Mouse (Mus musculus): Measurements from ENCODE around the gene Nr2c1.

Gene Nr2c1

DNA sequence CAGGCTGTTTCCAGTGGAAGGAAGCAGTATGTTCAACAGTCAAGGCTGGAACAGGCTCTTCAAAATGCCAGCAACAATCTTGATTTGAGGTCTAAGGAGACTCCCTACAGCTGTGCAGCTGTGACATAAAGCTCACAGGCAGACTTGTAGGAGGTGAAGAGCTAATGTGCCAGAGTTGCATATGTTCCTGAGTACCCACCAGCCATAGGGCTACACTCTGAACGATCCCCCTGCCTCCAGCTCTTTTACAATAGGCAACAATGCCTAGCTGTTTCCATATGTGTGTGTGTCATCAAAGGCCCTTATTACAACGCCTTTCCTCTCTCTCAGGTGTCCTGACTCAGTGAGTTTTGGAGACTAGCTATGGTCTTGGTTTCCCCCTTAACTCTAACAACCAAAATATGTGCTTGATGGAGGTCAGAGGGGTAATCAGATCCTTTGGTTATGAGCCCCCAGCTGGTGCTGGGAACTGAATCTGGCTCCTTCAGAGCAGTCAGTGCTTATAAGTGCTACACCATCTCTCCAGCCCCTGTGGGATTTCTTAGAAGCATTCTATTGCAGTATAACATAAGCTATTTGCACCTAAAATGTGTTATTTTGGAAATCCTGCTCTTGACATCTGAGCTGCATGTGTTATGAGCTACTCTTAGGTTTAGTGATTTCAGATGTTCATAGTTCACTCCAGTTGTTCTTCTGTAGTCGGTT is 7.4 kb upstream of the Nr2c1 start:
- DNase-seq (ENCODE audit: low read depth, low spot score) = no peak

DNA sequence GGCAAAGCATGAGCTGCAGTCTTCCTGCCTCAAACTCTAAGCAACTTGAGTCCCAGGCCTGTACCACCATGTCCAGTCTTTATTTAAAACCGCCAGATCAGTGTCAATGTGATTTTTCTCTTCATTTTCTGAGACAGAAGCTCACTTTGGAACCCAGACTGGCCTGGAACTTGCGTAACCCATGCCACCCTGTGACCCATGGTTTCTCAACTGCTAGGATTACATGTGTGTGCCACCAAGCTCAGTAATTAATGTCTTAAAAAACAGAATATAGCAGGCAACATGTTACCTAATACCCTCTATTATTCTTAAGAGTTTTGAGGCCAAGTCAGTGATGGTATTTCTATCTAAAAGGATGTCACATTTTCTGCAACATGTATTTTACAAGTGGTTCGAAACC is 5.4 kb upstream of the Nr2c1 start:
- DNase-seq (ENCODE audit: low read depth, low spot score) = no peak

DNA sequence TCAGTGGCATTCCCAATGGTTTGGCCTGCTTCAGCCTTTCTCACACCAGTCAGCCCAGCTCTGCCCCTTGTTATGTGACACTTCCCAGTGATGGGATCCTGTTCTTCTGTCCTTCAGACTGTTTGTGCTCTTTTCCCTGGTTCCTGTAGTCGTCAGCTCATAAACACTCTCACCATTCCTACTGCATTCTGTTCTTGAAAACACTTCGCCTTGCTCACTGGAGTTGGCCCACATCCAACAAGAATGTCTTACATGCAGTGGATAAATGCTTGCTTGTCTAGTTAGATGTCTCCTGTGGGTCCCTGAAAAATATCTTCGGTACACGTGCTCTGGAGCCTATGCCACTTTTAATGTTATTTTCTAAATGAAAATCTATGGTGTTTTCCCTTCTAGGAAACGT is 3.2 kb upstream of the Nr2c1 start:
- no peak for DNase-seq (ENCODE audit: low read depth, low spot score)

DNA sequence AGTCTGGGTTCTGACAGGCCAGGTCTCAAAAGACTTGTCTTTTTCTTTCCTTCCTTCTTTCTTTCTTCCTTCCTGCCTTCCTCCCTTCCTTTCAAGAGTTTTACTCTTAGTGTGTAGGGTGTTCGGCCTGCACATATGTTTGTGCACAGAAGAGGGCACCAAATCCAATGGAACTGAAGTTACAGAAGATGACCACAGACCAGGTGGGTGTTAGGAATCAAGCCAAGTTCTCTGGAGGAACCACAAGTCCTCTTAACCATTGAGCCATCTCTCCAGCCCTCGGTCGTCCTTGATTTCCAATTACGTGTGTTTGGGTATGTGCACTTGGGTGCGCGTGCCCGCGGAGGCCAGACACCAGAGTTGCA is 450 bp upstream of the Nr2c1 start:
- no peak for DNase-seq (ENCODE audit: low read depth, low spot score)

DNA sequence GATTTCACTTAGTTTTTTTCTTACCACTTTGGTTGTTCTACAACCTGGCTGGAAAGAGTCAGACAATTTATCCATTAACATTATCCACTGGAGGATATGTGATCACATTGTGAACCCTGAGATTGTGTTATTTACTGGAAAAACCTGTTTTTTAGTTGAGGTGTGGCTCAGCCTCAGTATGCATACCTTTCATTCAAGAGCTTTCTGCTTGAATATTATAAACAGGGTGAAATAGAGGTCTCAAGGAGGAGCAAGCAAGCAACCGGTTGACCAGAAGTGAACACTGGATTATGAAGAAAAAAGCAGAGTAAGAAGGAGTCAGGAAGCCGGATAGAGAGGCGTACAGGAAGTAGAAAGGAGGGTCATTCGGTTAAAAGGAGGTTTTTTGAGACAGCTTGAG is 3.7 kb downstream of the Nr2c1 start:
- no peak for DNase-seq (ENCODE audit: low read depth, low spot score)

DNA sequence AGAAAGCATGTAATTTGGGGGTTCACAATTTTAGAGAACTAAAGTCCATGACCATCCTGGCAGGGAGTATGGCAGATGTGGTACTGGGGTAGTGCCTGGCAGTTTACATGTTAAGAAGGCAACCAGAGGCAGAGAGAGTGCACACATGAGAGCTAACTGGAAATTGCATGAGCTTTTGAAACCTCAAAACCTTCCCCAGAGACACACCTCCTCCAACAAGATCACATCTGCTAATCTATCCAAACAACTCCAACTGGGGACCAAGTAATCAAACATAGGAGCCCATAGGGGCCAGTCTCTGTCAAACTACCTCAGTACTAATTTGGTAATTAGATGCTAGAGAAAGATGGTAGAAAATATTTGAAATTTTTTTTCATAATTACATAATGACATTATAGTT is 6.0 kb downstream of the Nr2c1 start:
- DNase-seq (ENCODE audit: low read depth, low spot score) = no peak

DNA sequence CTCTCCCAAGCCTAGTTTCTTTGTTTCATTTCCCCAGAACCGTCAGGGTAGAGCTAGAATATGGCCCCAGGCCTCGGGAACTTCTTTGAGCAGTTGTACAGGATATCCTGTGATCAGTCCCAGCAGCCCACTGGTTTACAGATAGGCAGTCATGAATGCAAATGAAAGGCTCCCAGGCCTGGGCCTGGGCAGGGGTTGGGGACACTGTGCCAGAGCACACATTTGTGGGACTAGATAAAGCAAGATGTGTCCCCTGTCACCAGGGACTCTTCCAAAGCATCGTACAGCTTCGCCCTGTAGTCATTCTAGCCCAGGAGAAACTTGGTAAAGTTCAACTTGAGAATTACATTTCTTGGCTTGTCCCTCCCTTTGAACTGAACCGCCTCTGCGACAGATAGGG is 11.1 kb downstream of the Nr2c1 start:
- DNase-seq (ENCODE audit: low read depth, low spot score) = no peak

DNA sequence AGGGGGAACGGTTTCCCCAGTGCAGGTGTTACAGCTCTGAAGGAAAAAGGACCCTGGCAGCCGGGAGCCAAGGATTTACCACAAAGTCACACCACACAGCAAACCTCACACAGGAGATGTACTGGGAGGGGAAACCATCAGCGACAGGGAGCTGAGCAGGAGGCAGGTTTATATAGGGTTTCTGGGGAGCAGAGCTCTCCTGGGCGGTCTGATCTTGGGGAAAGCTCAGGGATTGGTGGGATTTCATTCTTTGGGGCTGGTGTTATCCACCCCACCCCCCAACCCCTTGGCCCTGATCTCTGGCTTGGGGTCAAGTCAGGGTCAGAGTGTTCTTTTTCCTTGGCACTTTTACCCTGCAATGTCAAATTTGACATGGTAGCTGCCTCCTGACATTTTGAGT is 11.6 kb downstream of the Nr2c1 start:
- DNase-seq (ENCODE audit: low read depth, low spot score) = no peak

DNA sequence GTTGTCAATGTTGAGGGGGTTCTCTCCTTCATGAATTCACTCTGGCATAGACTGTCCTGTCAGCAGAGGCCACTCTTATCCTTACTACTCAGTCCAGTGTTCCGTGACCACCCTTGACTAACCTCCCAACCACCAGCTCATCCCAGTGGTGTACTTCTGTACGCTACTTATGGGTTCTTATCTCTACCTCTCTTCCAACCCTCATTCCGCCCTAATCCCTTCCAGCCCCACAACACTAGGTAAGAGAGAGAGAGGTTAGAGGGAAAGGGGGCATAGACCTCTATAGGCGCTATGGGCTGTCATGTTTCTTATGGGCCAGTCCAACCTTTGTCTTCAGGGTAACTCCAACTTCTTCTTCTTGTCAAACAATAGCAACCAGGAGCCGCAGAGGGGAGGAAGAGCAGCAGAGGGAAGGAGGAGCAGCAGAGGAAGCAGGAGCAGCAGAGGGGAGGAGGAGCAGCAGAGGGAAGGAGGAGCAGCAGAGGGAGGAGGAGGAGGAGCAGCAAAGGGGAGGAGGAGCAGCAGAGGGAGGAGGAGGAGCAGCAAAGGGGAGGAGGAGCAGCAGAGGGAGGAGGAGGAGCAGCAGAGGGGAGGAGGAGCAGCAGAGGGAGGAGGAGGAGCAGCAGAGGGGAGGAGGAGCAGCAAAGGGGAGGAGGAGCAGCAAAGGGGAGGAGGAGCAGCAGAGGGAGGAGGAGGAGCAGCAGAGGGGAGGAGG is 13.4 kb downstream of the Nr2c1 start:
- no peak for DNase-seq (ENCODE audit: low read depth, low spot score)

DNA sequence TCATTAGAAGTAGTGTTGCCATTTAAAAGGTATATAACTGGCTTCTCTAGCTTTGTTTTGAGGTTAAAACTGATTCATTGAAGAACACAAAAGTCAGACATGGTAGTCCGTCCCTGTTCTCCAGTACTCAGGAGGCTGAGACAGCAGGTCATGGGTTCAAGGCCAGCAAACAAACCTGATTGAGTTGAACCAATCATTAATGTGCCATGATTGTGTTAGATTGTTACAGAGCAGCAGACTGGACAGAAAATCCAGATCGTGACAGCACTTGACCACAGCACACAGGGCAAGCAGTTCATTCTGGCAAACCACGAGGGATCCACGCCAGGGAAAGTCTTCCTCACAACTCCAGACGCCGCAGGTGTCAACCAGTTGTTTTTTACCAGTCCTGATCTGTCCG is 14.2 kb downstream of the Nr2c1 start:
- no peak for DNase-seq (ENCODE audit: low read depth, low spot score)

DNA sequence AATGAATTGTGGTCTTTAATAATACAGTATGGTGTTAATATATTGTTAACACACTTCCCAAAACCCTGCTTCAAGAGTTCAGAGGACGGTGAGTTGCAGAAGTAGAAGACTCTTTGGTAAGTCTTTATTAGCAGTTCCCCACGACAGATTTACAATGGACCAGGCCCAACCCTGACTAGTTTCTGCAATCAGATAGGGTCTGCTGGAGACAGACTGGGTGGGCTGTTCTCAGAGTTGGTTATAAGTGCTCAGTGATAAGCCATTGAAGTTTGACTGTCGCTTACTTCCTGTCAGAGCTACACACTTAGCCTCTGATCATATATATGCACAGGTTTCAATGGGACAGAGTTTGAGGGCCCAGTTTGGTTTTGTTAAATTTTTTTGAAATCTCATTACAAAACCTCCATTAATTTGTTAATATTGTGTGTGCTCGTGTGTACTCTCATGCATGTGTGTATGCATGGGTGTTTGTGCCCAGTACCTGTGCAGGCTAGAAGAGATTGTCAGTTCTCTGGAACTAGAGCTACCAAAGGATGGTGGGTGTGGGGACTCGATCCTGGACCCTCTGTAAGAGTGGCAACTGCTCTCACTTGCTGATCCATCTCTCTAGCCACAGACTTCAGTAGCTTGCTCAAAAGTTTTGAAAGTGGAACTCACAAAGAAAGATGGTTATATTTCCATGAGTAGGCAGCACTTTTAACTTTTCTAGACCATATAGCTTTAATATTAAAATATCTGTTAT is 16.5 kb downstream of the Nr2c1 start:
- DNase-seq (ENCODE audit: low read depth, low spot score) = no peak

DNA sequence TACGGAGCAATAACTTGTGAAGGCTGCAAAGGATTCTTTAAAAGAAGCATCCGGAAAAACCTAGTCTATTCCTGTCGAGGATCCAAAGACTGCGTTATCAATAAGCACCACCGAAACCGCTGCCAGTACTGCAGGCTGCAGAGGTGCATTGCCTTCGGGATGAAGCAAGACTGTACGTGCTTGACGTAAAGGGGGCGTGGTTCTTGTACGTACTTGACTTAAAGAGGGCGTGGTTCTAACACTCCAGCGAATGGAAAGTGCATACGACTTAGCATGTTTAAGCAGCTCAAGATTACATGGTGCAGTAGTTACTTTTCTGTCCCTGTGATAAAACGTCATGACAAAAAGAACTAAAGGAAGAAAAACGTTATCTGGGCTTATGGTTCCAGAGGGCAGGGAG is 17.6 kb downstream of the Nr2c1 start:
- no peak for DNase-seq (ENCODE audit: low read depth, low spot score)

DNA sequence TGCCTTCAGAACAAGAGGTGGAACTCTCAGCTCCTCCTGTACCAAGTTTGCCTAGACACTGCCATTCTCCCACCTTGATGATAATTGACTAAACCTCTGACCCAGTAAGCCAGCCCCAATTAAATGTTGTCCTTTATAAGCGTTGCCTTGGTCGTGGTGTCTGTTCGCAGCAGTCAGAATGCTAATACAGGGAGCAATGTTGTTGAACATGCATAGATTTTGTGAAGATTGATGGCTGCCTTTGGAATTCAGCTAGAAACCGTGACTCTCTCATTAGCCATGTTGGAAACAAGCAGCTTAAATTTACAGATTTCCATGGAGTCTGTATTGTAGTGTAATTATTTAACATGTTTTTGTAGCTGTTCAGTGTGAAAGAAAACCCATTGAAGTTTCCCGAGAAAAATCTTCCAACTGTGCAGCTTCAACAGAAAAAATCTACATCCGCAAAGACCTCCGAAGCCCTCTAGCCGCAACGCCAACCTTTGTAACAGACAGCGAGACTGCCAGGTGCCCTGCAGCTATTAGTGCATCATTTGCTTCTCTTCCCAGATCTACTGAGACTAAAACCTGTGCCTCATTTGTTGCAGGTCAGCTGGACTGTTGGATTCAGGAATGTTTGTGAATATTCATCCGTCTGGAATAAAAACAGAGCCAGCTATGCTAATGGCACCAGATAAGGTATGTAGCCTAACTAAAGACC is 19.4 kb downstream of the Nr2c1 start:
- DNase-seq (ENCODE audit: low read depth, low spot score) = no peak

DNA sequence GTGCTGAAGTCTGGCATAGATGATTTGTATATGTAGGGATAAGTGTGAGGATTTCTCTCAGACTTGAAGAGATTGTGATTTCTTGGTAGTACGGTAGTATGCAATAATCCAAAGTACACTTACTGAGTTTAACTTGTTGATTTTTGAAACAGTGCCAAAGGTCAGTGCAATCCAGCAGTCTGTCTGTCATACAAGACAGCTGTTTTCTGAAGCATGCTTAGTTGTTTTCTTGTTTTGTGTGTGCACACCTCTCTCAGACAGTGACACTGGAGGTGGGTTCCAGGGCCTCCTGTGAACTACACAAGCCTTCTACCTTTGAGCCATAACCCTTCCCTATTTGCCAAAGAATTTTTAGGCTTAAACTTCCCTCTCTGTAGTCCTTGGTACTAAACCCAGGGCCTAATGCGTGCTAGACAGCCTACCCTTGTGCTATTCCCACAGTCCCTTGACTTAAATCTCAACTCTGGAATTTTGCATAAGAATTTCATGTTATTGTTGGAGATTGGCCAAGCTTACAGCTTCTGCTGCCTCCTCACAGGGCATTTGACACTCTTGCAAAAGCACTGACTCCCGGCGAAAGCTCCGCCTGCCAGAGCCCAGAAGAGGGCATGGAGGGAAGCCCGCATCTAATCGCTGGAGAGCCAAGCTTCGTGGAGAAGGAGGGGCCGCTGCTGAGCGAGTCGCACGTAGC is 23.8 kb downstream of the Nr2c1 start:
- no peak for DNase-seq (ENCODE audit: low read depth, low spot score)

DNA sequence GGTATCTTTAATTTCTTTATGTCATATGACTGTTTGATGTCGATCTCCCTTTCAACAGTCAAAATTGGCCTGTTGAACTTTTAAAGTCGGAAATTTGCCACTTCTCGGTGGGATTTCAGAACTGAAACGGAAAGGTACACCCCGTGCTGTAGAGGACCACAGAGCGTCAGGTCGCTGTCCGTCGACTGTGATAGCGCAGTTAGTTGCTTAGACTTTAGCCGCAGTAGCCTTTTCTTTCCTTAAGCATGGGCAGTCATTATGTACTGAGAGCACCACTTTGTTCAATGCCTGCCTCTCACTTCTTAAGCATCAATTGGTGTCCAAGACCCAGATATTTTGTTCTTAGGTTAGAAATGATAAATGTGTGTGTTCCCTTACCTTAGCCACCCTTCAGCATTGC is 24.3 kb downstream of the Nr2c1 start:
- DNase-seq (ENCODE audit: low read depth, low spot score) = no peak

DNA sequence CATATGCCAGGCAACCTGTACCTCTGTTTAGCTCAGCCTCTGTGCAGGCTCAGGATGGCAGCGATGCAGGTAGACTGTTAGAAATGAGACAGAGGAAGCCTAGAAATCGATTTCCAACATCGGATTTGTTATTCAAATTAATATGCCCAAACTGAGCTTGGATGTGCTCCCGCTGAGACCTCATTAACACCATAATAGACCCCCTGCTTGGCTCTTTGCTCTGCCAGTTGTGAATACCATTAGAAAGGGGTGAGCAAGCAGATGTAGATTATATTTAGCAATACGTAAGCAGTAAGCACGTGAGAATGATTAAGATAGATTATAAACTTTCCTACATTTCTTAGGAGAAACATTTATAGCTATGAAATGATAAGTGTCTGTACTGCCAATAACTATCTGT is 24.9 kb downstream of the Nr2c1 start:
- DNase-seq (ENCODE audit: low read depth, low spot score) = no peak

DNA sequence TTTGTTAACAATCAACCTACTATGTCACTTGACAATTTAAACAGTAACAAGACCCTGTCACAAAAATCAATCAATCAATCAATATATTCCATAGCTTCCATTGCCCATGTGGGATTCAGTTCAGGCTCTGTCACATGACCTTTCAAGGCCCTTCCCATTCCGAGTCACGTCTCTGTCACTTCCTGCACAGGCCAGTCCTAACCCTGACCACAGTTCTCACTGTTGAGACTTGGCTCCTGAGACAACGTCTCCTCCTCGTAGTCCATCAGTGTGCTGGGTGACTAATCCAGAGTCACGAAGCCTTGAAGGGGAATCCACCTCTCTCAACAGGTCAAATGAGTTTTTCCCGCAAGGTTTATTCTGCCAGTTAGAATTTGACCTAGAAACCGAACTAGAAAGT is 26.8 kb downstream of the Nr2c1 start:
- DNase-seq (ENCODE audit: low read depth, low spot score) = no peak

DNA sequence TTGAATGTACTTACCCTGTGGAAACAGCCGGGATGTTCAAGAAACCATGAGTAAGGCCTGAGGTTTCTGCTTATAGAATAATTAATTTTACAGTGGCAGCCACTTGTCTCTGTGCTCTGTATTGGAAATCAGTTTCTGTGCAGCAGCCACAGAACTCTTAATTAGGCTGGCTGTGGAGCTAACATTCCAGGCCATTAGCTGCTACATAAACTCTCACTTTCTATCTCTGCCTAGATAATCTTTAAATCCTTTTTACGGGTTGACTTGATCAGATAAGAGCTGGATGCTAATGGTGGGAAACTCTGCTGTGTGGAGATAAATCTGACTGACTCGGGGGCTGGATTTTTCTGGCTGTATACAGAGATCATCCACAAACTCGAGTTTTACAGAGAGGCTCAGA is 35.4 kb downstream of the Nr2c1 start:
- no peak for DNase-seq (ENCODE audit: low read depth, low spot score)

DNA sequence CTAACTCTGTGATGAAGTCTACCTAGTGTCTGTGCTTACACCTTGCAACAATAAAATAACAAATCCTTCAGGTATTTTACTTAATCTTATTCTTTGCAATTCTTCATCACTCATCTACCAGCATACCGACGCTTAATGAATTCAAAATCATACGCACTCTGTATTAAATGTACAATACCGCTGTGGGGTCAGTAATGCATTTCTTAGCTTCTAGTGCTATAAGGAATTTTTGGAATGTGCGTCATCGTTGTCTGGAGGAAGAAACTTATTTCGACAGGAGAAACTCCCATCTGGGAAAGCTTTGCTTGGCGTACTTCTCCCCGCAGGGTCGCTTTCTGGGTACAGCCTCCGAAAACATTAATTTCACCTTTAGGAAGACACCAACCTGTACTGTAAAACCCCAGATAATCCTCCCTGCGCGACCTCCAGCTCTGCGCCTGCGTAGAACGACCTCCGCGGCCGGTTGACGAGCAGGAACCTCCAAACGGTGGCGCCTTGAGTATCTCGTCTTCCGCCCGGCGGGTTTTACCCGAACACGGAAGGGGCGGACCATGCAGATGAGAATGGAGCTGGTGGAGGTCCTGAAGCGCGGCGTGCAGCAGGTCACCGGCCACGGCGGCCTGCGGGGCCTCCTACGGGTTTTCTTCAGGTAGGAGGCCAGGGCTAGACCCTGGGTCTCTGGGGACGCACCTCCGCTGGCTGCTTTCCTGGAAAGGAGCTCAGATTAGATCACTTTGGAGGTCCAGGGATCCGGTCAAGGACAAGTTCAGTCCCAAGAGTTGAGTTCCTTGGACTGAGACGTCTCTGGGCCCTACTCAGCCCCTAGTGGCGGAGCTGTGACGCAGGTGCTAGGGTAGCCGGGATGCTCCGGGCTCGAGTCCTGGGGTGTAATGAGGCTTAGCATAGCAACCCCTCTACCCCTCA is 50.9 kb downstream of the Nr2c1 start, which contains the start of gene Ndufa12:
Gene Ndufa12, plus strand, starts transcription at position 239 of the 924 bp plus-strand sequence.
- DNase-seq (ENCODE audit: low read depth, low spot score) = peak; percentile 88

DNA sequence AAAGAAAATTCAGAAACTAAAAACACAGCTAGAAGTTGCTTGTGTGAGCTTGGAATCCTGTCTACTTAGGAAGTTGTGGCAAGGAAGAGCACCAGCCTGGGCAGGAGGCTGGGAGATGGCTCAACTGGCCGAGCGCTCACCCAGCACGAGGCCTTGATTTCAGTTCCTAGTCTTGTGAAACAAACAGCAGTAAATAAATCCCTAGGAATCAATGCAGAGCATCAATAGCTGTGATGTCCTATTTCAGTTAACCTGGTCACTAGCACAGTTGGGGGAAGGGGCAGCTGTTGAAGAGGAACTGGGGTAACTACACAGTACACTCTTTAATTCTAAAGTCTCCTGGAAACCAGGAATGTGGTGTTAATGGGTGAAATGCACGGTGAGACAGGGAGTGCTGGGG is 57.1 kb downstream of the Nr2c1 start:
- DNase-seq (ENCODE audit: low read depth, low spot score) = no peak
